Mouse (Mus musculus): ENCODE measurements around the gene Tmem238. TPM values are rescaled to one million over a fixed set of nuclear protein-coding genes. Genes with fewer than 3 reads are reported as not detected.

Tmem238 gene
- total RNA-seq, 2 experiments from 2014 or later, result 3.7 to 5.2 TPM

DNA sequence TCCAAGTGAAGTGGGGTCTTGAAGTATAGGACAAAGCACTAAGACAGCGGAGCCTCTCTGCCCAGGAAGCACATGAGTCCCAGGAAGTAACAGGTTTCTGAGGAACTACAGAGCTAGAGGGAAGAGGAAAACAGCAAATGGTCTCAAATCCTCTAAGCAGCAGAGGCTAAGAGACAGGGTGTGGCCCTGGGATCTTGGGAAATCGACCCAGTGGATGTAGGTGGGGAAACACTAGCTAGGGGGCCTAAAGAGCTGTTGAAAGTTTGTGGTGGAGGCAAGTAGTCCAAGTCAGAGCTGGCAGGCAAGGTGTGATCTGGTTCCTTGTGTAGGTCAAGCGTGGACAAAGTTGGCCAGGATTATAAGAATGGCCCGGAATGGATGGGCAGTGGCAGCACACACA lies 41.1 kb downstream of the Tmem238 start:
- DNase-seq (ENCODE audit: low spot score in 2 of 2), result no peak

DNA sequence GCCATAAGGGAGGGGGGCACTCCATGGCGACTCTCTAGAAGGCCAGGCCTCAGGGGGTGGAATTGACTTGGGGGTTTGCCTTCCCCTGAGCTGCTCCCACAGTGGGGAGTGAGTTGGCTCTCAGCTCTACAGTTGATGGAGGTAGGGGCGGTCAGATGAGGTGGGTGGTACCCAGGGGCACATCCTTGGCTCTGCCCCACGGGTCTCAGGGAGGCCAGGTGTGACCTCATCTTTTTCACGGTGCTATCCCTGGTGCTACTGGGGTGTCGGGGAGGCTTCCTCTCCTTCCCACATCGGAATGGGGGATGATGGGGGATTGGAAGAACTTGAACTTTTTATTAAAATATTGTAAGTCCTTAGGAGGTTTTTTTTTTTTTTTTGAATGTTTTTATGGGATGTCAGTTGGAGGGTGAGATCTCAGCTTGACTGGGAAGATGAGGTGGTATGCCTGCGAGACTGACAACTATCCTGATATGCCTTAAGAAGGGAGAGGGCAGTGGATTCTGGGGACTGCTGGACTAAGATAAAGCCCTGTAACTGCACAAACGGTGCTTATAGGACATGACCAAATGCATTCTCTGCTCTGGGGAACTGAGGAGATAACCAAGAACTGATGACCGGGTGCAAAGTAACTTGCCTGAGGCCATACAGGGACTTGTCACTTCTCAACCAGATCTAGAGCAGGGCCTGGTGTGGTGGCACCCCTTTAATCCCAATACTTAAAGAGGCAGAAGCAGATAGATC lies 42.1 kb downstream of the Tmem238 start:
- DNase-seq (ENCODE audit: low spot score in 2 of 2), result no peak

GRCm38 (mm10) chr7:4746326-4746980 lies 43.0 kb downstream of the Tmem238 start:
- no peak for DNase-seq (ENCODE audit: low spot score in 2 of 2)

DNA sequence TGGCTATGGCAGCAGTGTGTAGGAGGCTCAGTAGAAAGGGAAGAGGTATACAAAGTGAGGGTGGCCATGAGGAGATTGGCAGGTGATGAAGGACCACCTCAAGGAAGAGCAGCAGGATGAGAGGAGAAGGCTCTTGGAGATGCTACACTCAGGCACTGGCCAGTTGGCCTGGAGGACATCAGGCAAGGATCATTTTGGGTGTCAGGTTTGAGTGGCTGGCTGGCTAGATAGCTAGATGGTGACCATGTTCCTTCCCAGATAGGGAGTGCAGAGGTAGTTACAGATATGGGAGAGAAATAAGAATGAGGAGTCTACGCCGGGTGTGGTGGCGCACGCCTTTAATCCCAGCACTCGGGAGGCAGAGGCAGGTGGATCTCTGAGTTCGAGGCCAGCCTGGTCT lies 44.6 kb downstream of the Tmem238 start:
- DNase-seq (ENCODE audit: low spot score in 2 of 2), result no peak

- no peak for DNase-seq (ENCODE audit: low spot score in 2 of 2)
These were observed 46.1 kb downstream of the Tmem238 start for GRCm38 (mm10) chr7:4743354-4743753.

- DNase-seq (ENCODE audit: low spot score in 2 of 2), result no peak
These were observed 47.0 kb downstream of the Tmem238 start for GRCm38 (mm10) chr7:4742482-4742819.

GRCm38 (mm10) chr7:4741672-4742481 lies 47.6 kb downstream of the Tmem238 start:
- no peak for DNase-seq (ENCODE audit: low spot score in 2 of 2)

- peak in 1 of 2 experiments; percentile 55 for DNase-seq (ENCODE audit: low spot score in 2 of 2)
These were observed 48.3 kb downstream of the Tmem238 start for GRCm38 (mm10) chr7:4741151-4741550.

GRCm38 (mm10) chr7:4740309-4740727 lies 49.1 kb downstream of the Tmem238 start:
- DNase-seq (ENCODE audit: low spot score in 2 of 2), result no peak

DNA sequence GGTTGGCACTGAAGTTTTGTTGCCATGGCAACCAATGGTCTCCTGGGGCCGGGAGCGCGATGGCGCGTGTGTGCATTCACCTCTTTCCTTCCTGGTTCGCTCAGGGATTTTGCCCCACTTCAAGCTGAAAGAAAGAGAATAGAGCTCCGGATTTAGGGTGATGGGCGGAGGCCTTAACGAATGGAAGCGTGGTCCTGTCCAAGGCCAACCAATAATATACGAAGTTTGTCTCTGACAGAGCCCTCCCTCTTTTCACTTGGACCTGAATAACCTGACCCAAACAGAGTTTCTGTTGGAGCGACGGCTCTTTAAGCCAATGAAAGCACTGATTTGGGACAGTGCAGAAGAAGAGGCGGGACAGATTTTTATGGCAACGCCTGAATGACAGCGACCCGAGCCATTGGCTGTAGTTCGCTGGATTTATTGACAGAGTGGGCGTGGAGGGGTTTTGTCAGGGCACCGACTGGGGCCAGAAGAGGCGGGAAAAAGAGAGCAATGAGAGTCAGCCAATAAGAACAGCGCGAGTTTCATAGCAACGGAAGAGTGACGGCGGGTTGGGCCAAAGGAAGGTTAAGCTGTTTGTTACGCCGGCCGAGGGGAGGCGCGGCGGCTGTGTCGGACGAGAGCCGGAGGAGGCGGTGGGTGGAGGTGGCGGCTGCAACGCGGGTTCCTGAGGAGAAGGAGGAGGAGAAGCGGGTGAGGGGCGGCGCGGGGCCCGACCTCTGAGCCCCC lies 49.7 kb downstream of the Tmem238 start, which contains the start of gene Kmt5c:
Gene Kmt5c (plus strand): TSS at position 572 of the 732 bp plus-strand sequence.
- DNase-seq (ENCODE audit: low spot score in 2 of 2), result peak; percentile 87 to 97

DNA sequence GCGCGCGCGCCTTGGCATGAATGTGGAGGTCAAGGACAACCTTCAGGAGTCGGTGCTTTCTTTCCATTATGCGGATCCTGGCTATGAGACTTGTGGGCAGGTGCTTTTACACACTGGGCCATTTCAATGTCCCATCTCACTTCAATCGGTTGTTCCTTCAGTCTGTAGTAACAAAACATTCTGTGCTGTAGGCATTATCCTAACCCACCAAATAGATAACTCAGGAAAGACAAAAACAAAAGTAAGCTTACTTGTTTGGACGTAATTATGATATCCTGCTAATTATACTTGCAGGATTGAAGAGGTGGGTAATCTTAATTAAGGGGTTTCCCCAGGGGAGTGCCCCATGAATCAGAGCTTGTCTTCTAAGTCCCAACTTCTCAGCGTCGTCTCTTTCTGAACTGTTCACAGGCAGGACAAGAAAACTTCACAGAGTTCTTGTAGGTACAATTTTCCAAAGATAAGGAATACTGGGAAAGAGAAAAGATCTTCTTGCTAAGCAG lies 50.4 kb downstream of the Tmem238 start:
- no peak for DNase-seq (ENCODE audit: low spot score in 2 of 2)

Other genes with a start within 250 kb of the Tmem238 start
- gene Syt5, start 242.1 kb downstream of the Tmem238 start, total RNA-seq (2021), result under 1 TPM in 1 of 2 experiments, not detected in 1; 0.25 TPM
- not detected for gene Ptprh, start 185.6 kb downstream of the Tmem238 start, total RNA-seq (2021)
- gene Tmem86b, start 158.2 kb downstream of the Tmem238 start, total RNA-seq (2021), result 1 to 10 TPM; 7.0 to 7.8 TPM
- gene Ppp6r1, start 130.6 kb downstream of the Tmem238 start, total RNA-seq (2021), result 10 to 100 TPM; 72.0 to 76.5 TPM
- gene Hspbp1, start 104.6 kb downstream of the Tmem238 start, total RNA-seq (2021), result 10 to 100 TPM; 25.7 to 27.8 TPM
- gene Brsk1, start 99.1 kb downstream of the Tmem238 start, total RNA-seq (2021), result 1 to 10 TPM; 6.7 to 7.3 TPM
- gene Tmem150b, start 64.4 kb downstream of the Tmem238 start, total RNA-seq (2021), result under 1 TPM; 0.13 to 0.29 TPM
- 10 to 100 TPM; 33.2 to 39.2 TPM for gene Kmt5c, start 49.5 kb downstream of the Tmem238 start, total RNA-seq (2021)
- 1 to 10 TPM; 7.6 to 8.0 TPM for gene Cox6b2, start 36.6 kb downstream of the Tmem238 start, total RNA-seq (2021)
- not detected for gene Fam71e2, start 18.4 kb downstream of the Tmem238 start, total RNA-seq (2021)
- gene Il11, start 6.8 kb downstream of the Tmem238 start, total RNA-seq (2021), result under 1 TPM; 0.18 to 0.29 TPM
- not detected for gene Tmem190, start 6.7 kb downstream of the Tmem238 start, total RNA-seq (2021)
- 1,000 to 10,000 TPM; 1,080 to 1,143 TPM for gene Rpl28, start 3.2 kb upstream of the Tmem238 start, total RNA-seq (2021)
- 100 to 1,000 TPM; 122 to 140 TPM for gene Ube2s, start 22.9 kb upstream of the Tmem238 start, total RNA-seq (2021)
- gene Shisa7, start 55.0 kb upstream of the Tmem238 start, total RNA-seq (2021), result under 1 TPM in 1 of 2 experiments, not detected in 1; 0.05 TPM
- 1 to 10 TPM; 2.3 to 2.5 TPM for gene Isoc2b, start 80.6 kb upstream of the Tmem238 start, total RNA-seq (2021)
- 10 to 100 TPM; 10.7 to 11.7 TPM for gene Isoc2a, start 87.5 kb upstream of the Tmem238 start, total RNA-seq (2021)
- gene Gm36210, start 116.9 kb upstream of the Tmem238 start, total RNA-seq (2021), result not detected
- 10 to 100 TPM; 14.0 to 14.6 TPM for gene Zfp628, start 125.6 kb upstream of the Tmem238 start, total RNA-seq (2021)
- gene Nat14, start 132.4 kb upstream of the Tmem238 start, total RNA-seq (2021), result 1 to 10 TPM; 4.6 to 5.2 TPM
- 10 to 100 TPM; 67.3 to 73.3 TPM for gene Ssc5d, start 136.1 kb upstream of the Tmem238 start, total RNA-seq (2021)
- gene Sbk2, start 174.8 kb upstream of the Tmem238 start, total RNA-seq (2021), result 10 to 100 TPM; 13.0 to 15.9 TPM
- under 1 TPM in 1 of 2 experiments, not detected in 1; 0.13 TPM for gene Sbk3, start 181.5 kb upstream of the Tmem238 start, total RNA-seq (2021)
- gene Zfp579, start 206.5 kb upstream of the Tmem238 start, total RNA-seq (2021), result 10 to 100 TPM; 17.9 to 22.2 TPM
- gene Zfp524, start 224.8 kb upstream of the Tmem238 start, total RNA-seq (2021), result 1 to 10 TPM; 9.0 to 9.6 TPM
- gene Fiz1, start 225.0 kb upstream of the Tmem238 start, total RNA-seq (2021), result 10 to 100 TPM; 25.5 to 28.9 TPM
- gene Gm44973, start 225.8 kb upstream of the Tmem238 start, total RNA-seq (2021), result not detected
- gene Zfp865, start 230.7 kb upstream of the Tmem238 start, total RNA-seq (2021), result 10 to 100 TPM; 24.5 to 27.4 TPM
- under 1 TPM; 0.80 to 0.91 TPM for gene Ccdc106, start 230.9 kb upstream of the Tmem238 start, total RNA-seq (2021)
- not detected for gene 4632433K11Rik, start 244.5 kb upstream of the Tmem238 start, total RNA-seq (2021)
- 1 to 10 TPM; 5.8 to 6.6 TPM for gene Zfp784, start 248.8 kb upstream of the Tmem238 start, total RNA-seq (2021)